Mouse (Mus musculus) forebrain, embryonic 11.5 days (tissue): ENCODE data around the gene Ptprh. TPM values are rescaled to one million over a fixed set of nuclear protein-coding genes. Genes with fewer than 3 reads are reported as not detected.

ENCODE experiments used
- ATAC-seq: fragments of 200-750 bp; cut with Nextera tagmentation; replicated peaks from 2 replicates; pipeline ENCODE4 v1.8.0; 2017; ENCODE audit warnings: moderate TSS enrichment; ENCODE audit not compliant: low FRiP score
- DNase-seq: peaks from one replicate; pipeline ENCODE4 v3.0.0-alpha.2; 2017; ENCODE audit warnings: low spot score
- H3K27ac ChIP-seq: fragments of 300-500 bp; sonication (generic); 2 replicates; pipeline ENCODE4 v1.5.1; 2014; ENCODE audit warnings: low read depth, low read length
- H3K27me3 ChIP-seq: fragments of 300-500 bp; sonication (generic); 2 replicates; pipeline ENCODE4 v1.6.1; 2014; ENCODE audit warnings: mild to moderate bottlenecking, low read length, mixed read lengths; ENCODE audit not compliant: control insufficient read depth, insufficient read depth
- H3K36me3 ChIP-seq: fragments of 300-500 bp; sonication (generic); 2 replicates; pipeline ENCODE4 v1.6.1; 2014; ENCODE audit warnings: mild to moderate bottlenecking, low read length, moderate library complexity, mixed read lengths; ENCODE audit not compliant: control insufficient read depth, insufficient read depth
- H3K4me1 ChIP-seq: fragments of 300-500 bp; sonication (generic); replicated peaks from 2 replicates; pipeline ENCODE4 v1.6.1; 2014; ENCODE audit warnings: low read length, mixed read lengths; ENCODE audit not compliant: control insufficient read depth, insufficient read depth
- H3K4me2 ChIP-seq: fragments of 300-500 bp; sonication (generic); 2 replicates; pipeline ENCODE4 v1.6.1; 2014; ENCODE audit warnings: low read depth, mild to moderate bottlenecking, low read length, moderate library complexity, mixed read lengths; ENCODE audit not compliant: severe bottlenecking
- H3K4me3 ChIP-seq: fragments of 300-500 bp; sonication (generic); 2 replicates; pipeline ENCODE4 v1.5.1; 2014; ENCODE audit warnings: low read depth, low read length
- H3K9ac ChIP-seq: fragments of 300-500 bp; sonication (generic); 2 replicates; pipeline ENCODE4 v1.6.1; 2014; ENCODE audit warnings: low read length
- H3K9me3 ChIP-seq: fragments of 300-500 bp; sonication (generic); 2 replicates; pipeline ENCODE4 v1.6.1; 2016; ENCODE audit warnings: low read length, mixed read lengths; ENCODE audit not compliant: control insufficient read depth
- WGBS: fragments of 180-500 bp; shearing (Covaris S2); extraction: QIAGEN DNeasy Blood & Tissue Kit; methylation state at CpG from one replicate; pipeline ENCODE4 v1.1.7; 2014; 5-methylcytosine and 5-hydroxymethylcytosine counted together
- polyA plus RNA-seq: library from polyadenylated mRNA; unstranded; fragments of >200 nt; fragmentation: Nextera tagmentation; extraction: Ambion mirVana; gene quantifications from 2 replicates; pipeline ENCODE4 v1.2.1, GENCODE M21; 2014

Ptprh gene
- polyA plus RNA-seq = not detected in 2 replicates

- Histone ChIP-seq H3K27ac (no peak within 1 kb of the TSS), H3K4me2 (no peak within 1 kb of the TSS), H3K9ac (no peak within 1 kb of the TSS), H3K9me3 (no peaks in the 10 kb centered on the region), H3K27me3 (no peaks in the 10 kb centered on the region), H3K4me1 (no peaks in the 10 kb centered on the region), H3K4me3 (no peak within 1 kb of the TSS), H3K36me3 (no peaks in the 10 kb centered on the region)
- ATAC-seq = no peak
- no peak for DNase-seq
- WGBS = 82% methylated on average over 6 of the region's 6 CpGs
Observed at GRCm38 (mm10) chr7:4603873-4604272, at the start of gene Ptprh. Gene Ptprh (minus strand): TSS chr7:4604041.

GRCm38 (mm10) chr7:4653351-4653750, 49.5 kb upstream of the Ptprh start:
- Histone ChIP-seq H3K27ac (no peak overlapping the region), H3K36me3 (no peaks in the 10 kb centered on the region; the same call in 1 of the 2 replicates), H3K4me1 (peaks cover 9% of the 10 kb centered on the region; the same call in 1 of the 2 replicates), H3K4me3 (no peak overlapping the region), H3K4me2 (no peak overlapping the region), H3K9me3 (no peaks in the 10 kb centered on the region), H3K27me3 (no peaks in the 10 kb centered on the region), H3K9ac (no peak overlapping the region)
- no peak for DNase-seq
- ATAC-seq = no peak
- 85% methylated on average over 5 of the region's 5 CpGs for WGBS

- no peak overlapping the region for H3K27ac ChIP-seq
- H3K9ac ChIP-seq = no peak overlapping the region
Observed at GRCm38 (mm10) chr7:4652726-4653125, 48.9 kb upstream of the Ptprh start.

GRCm38 (mm10) chr7:4651581-4651980, 47.7 kb upstream of the Ptprh start:
- 87% methylated on average over 8 of the region's 8 CpGs for WGBS
- DNase-seq (peak; percentile 19), ATAC-seq (no peak)
- Histone ChIP-seq H3K36me3 (no peaks in the 10 kb centered on the region; the same call in 1 of the 2 replicates), H3K4me1 (no peaks in the 10 kb centered on the region), H3K9ac (no peak overlapping the region), H3K4me2 (no peak overlapping the region), H3K27ac (no peak overlapping the region), H3K27me3 (no peaks in the 10 kb centered on the region), H3K9me3 (no peaks in the 10 kb centered on the region), H3K4me3 (no peak overlapping the region)

More at GRCm38 (mm10) chr7:4652726-4653125, 48.9 kb upstream of the Ptprh start:
- Histone ChIP-seq H3K9me3 (no peaks in the 10 kb centered on the region), H3K4me2 (no peak overlapping the region), H3K4me3 (no peak overlapping the region), H3K27me3 (no peaks in the 10 kb centered on the region), H3K4me1 (peaks cover 6% of the 10 kb centered on the region; the same call in 1 of the 2 replicates), H3K36me3 (no peaks in the 10 kb centered on the region; the same call in 1 of the 2 replicates)
- 95% methylated on average over 5 of the region's 5 CpGs for WGBS
- ATAC-seq (no peak), DNase-seq (peak; percentile 23)

GRCm38 (mm10) chr7:4647992-4648391, 44.2 kb upstream of the Ptprh start:
- ATAC-seq (no peak), DNase-seq (peak; percentile 36)
- H3K36me3 ChIP-seq = peaks cover 4% of the 10 kb centered on the region
- no peak overlapping the region for H3K4me3 ChIP-seq
- H3K9me3 ChIP-seq = no peaks in the 10 kb centered on the region
- H3K27ac ChIP-seq = no peak overlapping the region
- no peak overlapping the region for H3K4me2 ChIP-seq
- no peak overlapping the region for H3K9ac ChIP-seq
- no peaks in the 10 kb centered on the region for H3K4me1 ChIP-seq
- no peaks in the 10 kb centered on the region for H3K27me3 ChIP-seq
- WGBS = 88% methylated on average over 2 of the region's 2 CpGs

GRCm38 (mm10) chr7:4647291-4647690, 43.5 kb upstream of the Ptprh start:
- Histone ChIP-seq H3K9me3 (no peaks in the 10 kb centered on the region), H3K9ac (no peak overlapping the region), H3K36me3 (peaks cover 4% of the 10 kb centered on the region), H3K4me1 (no peaks in the 10 kb centered on the region), H3K27ac (no peak overlapping the region), H3K4me2 (no peak overlapping the region), H3K27me3 (no peaks in the 10 kb centered on the region), H3K4me3 (no peak overlapping the region)
- WGBS = 80% methylated on average over 6 of the region's 6 CpGs
- ATAC-seq = no peak
- DNase-seq = no peak

- Histone ChIP-seq H3K36me3 (peaks cover 6% of the 10 kb centered on the region), H3K27me3 (no peaks in the 10 kb centered on the region), H3K4me3 (no peak overlapping the region), H3K9me3 (no peaks in the 10 kb centered on the region), H3K27ac (no peak overlapping the region), H3K4me2 (no peak overlapping the region), H3K4me1 (no peaks in the 10 kb centered on the region), H3K9ac (no peak overlapping the region)
- 93% methylated on average over 3 of the region's 3 CpGs for WGBS
- no peak for DNase-seq
- no peak for ATAC-seq
Observed at GRCm38 (mm10) chr7:4646806-4647205, 43.0 kb upstream of the Ptprh start.

GRCm38 (mm10) chr7:4643225-4643624, 39.4 kb upstream of the Ptprh start:
- no peak overlapping the region for H3K27ac ChIP-seq
- no peaks in the 10 kb centered on the region for H3K4me1 ChIP-seq
- H3K4me2 ChIP-seq = no peak overlapping the region
- peaks cover 12% of the 10 kb centered on the region for H3K36me3 ChIP-seq
- H3K9ac ChIP-seq = no peak overlapping the region
- ATAC-seq = no peak
- H3K27me3 ChIP-seq = no peaks in the 10 kb centered on the region
- no peak for DNase-seq
- H3K9me3 ChIP-seq = no peaks in the 10 kb centered on the region
- H3K4me3 ChIP-seq = no peak overlapping the region
- WGBS = 92% methylated on average over 6 of the region's 6 CpGs

- ATAC-seq (no peak), DNase-seq (peak; percentile 19)
- no peaks in the 10 kb centered on the region for H3K9me3 ChIP-seq
- 93% methylated on average over 7 of the region's 7 CpGs for WGBS
- no peak overlapping the region for H3K4me3 ChIP-seq
- no peak overlapping the region for H3K4me2 ChIP-seq
- H3K27me3 ChIP-seq = no peaks in the 10 kb centered on the region
- no peak overlapping the region for H3K27ac ChIP-seq
- no peak overlapping the region for H3K9ac ChIP-seq
- H3K4me1 ChIP-seq = no peaks in the 10 kb centered on the region
- H3K36me3 ChIP-seq = peaks cover 14% of the 10 kb centered on the region
Observed at GRCm38 (mm10) chr7:4641956-4642355, 38.1 kb upstream of the Ptprh start.
